Mouse (Mus musculus) inflammation-experienced regulatory T-cells, adult 6 months (primary cell): ENCODE results near the gene Ccnt2. TPM values are rescaled to one million over a fixed set of nuclear protein-coding genes. Genes with fewer than 3 reads are reported as not detected.

Experiments used
- ATAC-seq: one replicate; pipeline ENCODE4 v1.8.0; 2017
- polyA plus RNA-seq, 3 experiments: library from polyadenylated mRNA; unstranded; fragments of 100-300 nt; shearing (Covaris generic); gene quantifications; one replicate each; pipeline ENCODE4 v1.2.1; 2017

Ccnt2 gene
- polyA plus RNA-seq, 3 experiments from 2014 or later = 79.6 to 135 (median 109) TPM

GRCm38 (mm10) chr1:127795087-127795769, 21.3 kb downstream of the Ccnt2 start:
- no peak for ATAC-seq

GRCm38 (mm10) chr1:127796341-127796740, 22.4 kb downstream of the Ccnt2 start:
- peak; percentile 97 for ATAC-seq

DNA sequence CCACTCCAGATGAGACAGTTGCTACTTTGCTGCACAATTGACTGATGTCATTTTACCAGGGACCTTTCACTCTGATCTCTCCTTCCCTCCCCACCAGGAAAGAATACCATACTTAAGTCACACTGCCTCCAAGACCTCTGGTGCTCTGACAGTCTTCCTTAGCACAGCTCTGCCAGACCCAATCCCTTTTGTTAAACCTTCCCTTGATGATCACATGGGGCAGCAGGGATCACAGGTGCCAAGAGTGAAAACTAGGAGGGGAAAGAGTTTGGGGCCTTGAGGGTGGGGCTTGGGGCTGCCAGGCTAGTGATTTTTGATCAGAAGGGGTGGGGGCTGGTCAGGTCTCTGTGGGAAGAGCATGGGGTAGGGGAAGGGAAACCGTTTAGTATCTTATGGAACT, 22.8 kb downstream of the Ccnt2 start:
- no peak for ATAC-seq

- no peak for ATAC-seq
Observed at GRCm38 (mm10) chr1:127802916-127803315, 29.0 kb downstream of the Ccnt2 start.

GRCm38 (mm10) chr1:127808671-127809070, 34.7 kb downstream of the Ccnt2 start:
- no peak for ATAC-seq

DNA sequence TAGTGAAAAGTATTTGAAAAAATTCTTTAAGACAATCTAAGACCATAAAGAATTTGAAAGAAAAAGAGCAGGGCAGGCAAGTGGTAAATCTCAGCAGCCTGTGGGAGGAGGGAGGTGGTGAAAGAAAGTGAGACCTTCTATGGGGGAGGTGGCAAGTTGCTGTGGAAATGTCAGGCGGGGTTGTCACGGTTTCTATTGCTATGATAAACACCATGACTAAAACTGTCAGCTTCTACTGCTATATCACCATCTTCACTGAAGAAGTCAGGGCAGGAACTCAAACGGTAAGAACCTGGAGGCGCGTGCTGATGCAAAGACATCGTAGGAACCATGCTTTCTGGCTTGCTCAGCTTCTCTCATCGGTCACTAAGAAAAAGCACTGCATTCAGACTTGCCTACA, 39.0 kb downstream of the Ccnt2 start:
- ATAC-seq = peak; percentile 57

GRCm38 (mm10) chr1:127816381-127816780, 42.4 kb downstream of the Ccnt2 start:
- ATAC-seq = no peak

DNA sequence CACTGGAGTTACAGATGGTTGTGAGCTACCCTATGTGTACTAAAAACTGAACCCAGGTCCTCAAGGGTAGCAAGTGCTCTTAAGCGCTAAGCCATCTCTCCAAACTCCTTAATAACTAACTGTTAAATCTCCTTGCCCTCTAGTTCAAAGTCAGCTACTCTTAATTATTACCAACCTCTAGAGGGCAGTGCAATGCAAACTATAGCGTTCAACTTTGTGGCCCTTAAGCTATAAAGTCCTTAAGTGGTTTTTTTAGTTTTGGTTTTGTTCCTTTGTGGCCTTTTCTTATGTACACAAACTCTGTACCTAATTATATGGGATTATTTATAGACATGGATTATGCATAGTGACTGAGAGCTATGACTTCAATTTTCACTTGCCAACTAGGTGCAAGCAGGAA, 53.4 kb downstream of the Ccnt2 start:
- ATAC-seq = peak; percentile 60

- peak; percentile 90 for ATAC-seq
Observed at GRCm38 (mm10) chr1:127830215-127830921, 56.4 kb downstream of the Ccnt2 start.

- ATAC-seq = no peak
Observed at GRCm38 (mm10) chr1:127833714-127834113, 59.8 kb downstream of the Ccnt2 start.

- no peak for ATAC-seq
Observed at GRCm38 (mm10) chr1:127834202-127834601, 60.2 kb downstream of the Ccnt2 start.

DNA sequence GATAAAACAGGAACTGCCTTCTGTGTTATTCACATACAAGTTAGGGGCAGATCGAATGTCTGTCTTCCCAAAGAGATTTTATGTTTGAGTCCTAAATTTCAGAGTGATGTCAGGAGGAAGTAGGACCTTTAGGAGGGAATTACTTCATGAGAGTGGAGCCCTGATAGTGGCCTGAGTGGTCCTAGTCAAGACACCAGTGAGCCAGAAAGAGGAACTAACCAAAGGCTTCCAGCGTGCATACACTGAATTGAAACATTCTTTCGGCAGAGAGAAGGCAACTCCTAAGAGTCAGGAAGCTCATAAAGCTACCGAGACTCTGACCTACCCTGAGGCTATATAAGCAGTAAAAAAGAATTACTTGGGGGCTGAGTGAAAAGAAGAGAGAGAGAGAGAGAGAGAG, 62.7 kb downstream of the Ccnt2 start:
- ATAC-seq = no peak

DNA sequence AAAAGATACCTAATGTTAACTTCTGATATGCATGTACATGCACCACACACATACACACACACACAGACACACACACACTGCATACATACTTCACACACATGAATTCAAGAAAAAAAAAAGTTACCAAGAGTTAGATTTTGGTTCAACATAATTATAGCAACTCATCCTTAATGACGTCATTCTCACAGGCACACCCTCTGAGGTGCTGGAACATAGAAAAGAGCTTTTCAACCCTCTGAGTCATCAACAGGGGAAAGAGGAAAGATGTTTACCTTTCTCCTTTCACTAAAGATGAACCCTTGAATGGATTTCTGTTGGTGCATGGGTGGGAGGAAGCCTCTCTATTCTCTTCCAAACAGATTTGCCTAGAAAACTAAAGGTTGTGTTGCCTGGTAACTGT, 64.6 kb downstream of the Ccnt2 start:
- ATAC-seq = no peak

GRCm38 (mm10) chr1:127845472-127845871, 71.5 kb downstream of the Ccnt2 start:
- no peak for ATAC-seq

DNA sequence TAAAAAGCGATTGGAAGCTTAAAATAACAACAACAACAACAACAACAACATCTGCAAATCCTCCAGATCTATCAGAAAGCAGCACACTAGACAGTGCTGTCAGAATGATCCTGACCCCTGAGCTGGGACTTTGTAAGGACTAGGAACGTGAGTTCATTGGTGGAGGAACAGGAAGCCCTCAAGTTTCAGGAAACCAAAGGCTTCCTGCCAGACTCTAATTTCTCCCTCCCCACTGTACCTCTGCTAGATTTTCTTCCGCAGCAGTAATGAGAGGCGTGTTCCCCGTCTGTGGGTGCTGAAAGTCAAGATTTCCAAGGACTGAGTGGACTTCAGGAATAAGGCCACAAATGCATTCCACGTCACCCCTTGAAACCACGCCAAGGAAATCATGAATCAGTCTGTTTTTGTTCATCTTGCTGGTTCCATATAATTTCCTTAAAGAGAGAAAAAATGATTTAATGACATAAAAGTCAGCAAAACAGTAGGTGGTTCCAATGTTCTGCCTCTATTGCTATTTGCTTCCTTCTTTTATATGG, 76.2 kb downstream of the Ccnt2 start:
- ATAC-seq = peak; percentile 52

GRCm38 (mm10) chr1:127854486-127855222, 80.7 kb downstream of the Ccnt2 start, which contains the start of gene Map3k19:
Gene Map3k19, minus strand, starts transcription at chr1:127855031.
- no peak for ATAC-seq

Other genes with a start within 250 kb of the Ccnt2 start
- under 1 TPM in 2 of 3 experiments, not detected in 1; 0.28 to 0.83 TPM for gene Tmem163, start 94.6 kb upstream of the Ccnt2 start, polyA plus RNA-seq
- gene Acmsd, start 44.8 kb upstream of the Ccnt2 start, polyA plus RNA-seq = not detected
- gene Map3k19, start 80.9 kb downstream of the Ccnt2 start, polyA plus RNA-seq = 1 to 10 TPM in 1 of 3 experiments, under 1 TPM in 1, not detected in 1; 0.32 to 1.2 TPM
- 10 to 100 TPM; 48.3 to 83.3 (median 61.6) TPM for gene Rab3gap1, start 94.6 kb downstream of the Ccnt2 start, polyA plus RNA-seq